Mouse (Mus musculus) neural tube, embryonic 12.5 days (tissue): ENCODE data around the gene 4930503B20Rik. TPM values are rescaled to one million over a fixed set of nuclear protein-coding genes. Genes with fewer than 3 reads are reported as not detected.

Experiments
- polyA plus RNA-seq: library from polyadenylated mRNA; unstranded; fragments of >200 nt; fragmentation: Nextera tagmentation; extraction: Ambion mirVana; gene quantifications from 2 replicates; pipeline ENCODE4 v1.2.1, GENCODE M21; 2016

Gene 4930503B20Rik
- polyA plus RNA-seq, 1 experiment from 2014 or later, result not detected

Other genes starting within 250 kb of the 4930503B20Rik start
- 19.0 and 21.6 TPM in 2 replicates for gene Ssx2ip, start 246.7 kb downstream of the 4930503B20Rik start, polyA plus RNA-seq
- 5.2 and 5.6 TPM in 2 replicates for gene Ctbs, start 201.5 kb downstream of the 4930503B20Rik start, polyA plus RNA-seq
- gene Spata1, start 151.6 kb downstream of the 4930503B20Rik start, polyA plus RNA-seq, result 7.6 and 8.0 TPM in 2 replicates
- 756 and 823 TPM in 2 replicates for gene Gng5, start 151.5 kb downstream of the 4930503B20Rik start, polyA plus RNA-seq
- gene Rpf1, start 129.9 kb downstream of the 4930503B20Rik start, polyA plus RNA-seq, result 61.9 and 62.5 TPM in 2 replicates
- not detected in 2 replicates for gene Uox, start 80.9 kb downstream of the 4930503B20Rik start, polyA plus RNA-seq
- gene Dnase2b, start 35.7 kb downstream of the 4930503B20Rik start, polyA plus RNA-seq, result not detected in 2 replicates
- gene Samd13, start 34.3 kb upstream of the 4930503B20Rik start, polyA plus RNA-seq, result 0.52 and 0.71 TPM in 2 replicates
- gene Prkacb, start 161.7 kb upstream of the 4930503B20Rik start, polyA plus RNA-seq, result 98.7 and 99.4 TPM in 2 replicates
- 14.6 and 19.8 TPM in 2 replicates for gene Ttll7, start 201.1 kb upstream of the 4930503B20Rik start, polyA plus RNA-seq